8 mouse cellular contexts compared by ENCODE assay signal in genomic region chr14:79912610-79913009, GRCm38 (mm10).
DNase-seq lines count a peak whose midpoint lies in the region; ATAC-seq and TF ChIP-seq lines count a peak whose summit lies in the region.
"Had no signal": no experiment of that assay in that cellular context is flagged by ENCODE, and none has a peak within 500 bp of the region (broad histone marks: within the 10 kb centered on the region; RNA-seq: fewer than 3 reads in every experiment).

No protein-coding gene starts in this region.

- no peak for TF ChIP-seq POLR2A in limb, embryonic 14.5 days (IDR thresholded peaks at IDR 0.05; ENCODE audit: borderline replicate concordance, extremely low read depth, insufficient read depth, insufficient read length)

- no peak overlapping the region for H3K27ac ChIP-seq in midbrain, embryonic 10.5 days (replicated peaks)
- H3K27ac ChIP-seq in midbrain, embryonic 15.5 days, result no peak overlapping the region
- H3K27ac ChIP-seq in hindbrain, embryonic 14.5 days, result no peak overlapping the region
- no peak overlapping the region for H3K27ac ChIP-seq in limb, embryonic 14.5 days (replicated peaks; ENCODE audit: low read depth, low read length)

- no peak overlapping the region for H3K9ac ChIP-seq in midbrain, embryonic 15.5 days
- H3K9ac ChIP-seq in hindbrain, embryonic 14.5 days, result no peak overlapping the region
- H3K9ac ChIP-seq in limb, embryonic 14.5 days (ENCODE audit: low read depth, low read length, severe bottlenecking), result no peak overlapping the region

- no peak overlapping the region for H3K4me3 ChIP-seq in midbrain, embryonic 10.5 days
- H3K4me3 ChIP-seq in midbrain, embryonic 15.5 days, result no peak overlapping the region
- no peak overlapping the region for H3K4me3 ChIP-seq in hindbrain, embryonic 14.5 days (replicated peaks; ENCODE audit: low read length)
- H3K4me3 ChIP-seq in limb, embryonic 14.5 days (replicated peaks; ENCODE audit: low read length), result no peak overlapping the region
- H3K4me3 ChIP-seq: erythroblast, embryonic 14.5 days had no signal

- peaks cover 37% of the 10 kb centered on the region for H3K27me3 ChIP-seq in midbrain, embryonic 10.5 days (ENCODE audit: low read depth, poor library complexity, severe bottlenecking)
- H3K27me3 ChIP-seq in midbrain, embryonic 15.5 days (replicated peaks), result no peaks in the 10 kb centered on the region
- no peaks in the 10 kb centered on the region for H3K27me3 ChIP-seq in hindbrain, embryonic 14.5 days (ENCODE audit: control insufficient read depth, insufficient read depth, low read length)
- H3K27me3 ChIP-seq in limb, embryonic 14.5 days (ENCODE audit: control insufficient read depth, insufficient read depth, low read length), result no peaks in the 10 kb centered on the region

- H3K4me1 ChIP-seq in midbrain, embryonic 10.5 days, result peaks cover 20% of the 10 kb centered on the region
- peaks cover 9% of the 10 kb centered on the region for H3K4me1 ChIP-seq in midbrain, embryonic 15.5 days
- peaks cover 11% of the 10 kb centered on the region for H3K4me1 ChIP-seq in hindbrain, embryonic 14.5 days (replicated peaks; ENCODE audit: control insufficient read depth, insufficient read depth, low read length)
- no peaks in the 10 kb centered on the region for H3K4me1 ChIP-seq in limb, embryonic 14.5 days (ENCODE audit: control insufficient read depth, insufficient read depth, low read length)

- peak; percentile 64 for DNase-seq in midbrain, embryonic 10.5 days (ENCODE audit: low spot score)
- DNase-seq in adrenal gland, adult (ENCODE audit: inconsistent age in 2 of 2, low spot score in 1 of 2), result peak; percentile 9 to 54
- DNase-seq in cerebellum, postnatal 36 days, result peak; percentile 24 to 30
- peak; percentile 58 for DNase-seq in hindbrain, embryonic 14.5 days (ENCODE audit: low spot score)
- peak; percentile 11 for DNase-seq in limb, embryonic 14.5 days (ENCODE audit: low spot score)
- peak; percentile 32 to 43 for DNase-seq in right cerebral cortex, postnatal 36 days (ENCODE audit: low spot score in 2 of 2)

- no peak for ATAC-seq in midbrain, embryonic 15.5 days (replicated peaks)
- no peak for ATAC-seq in hindbrain, embryonic 14.5 days (ENCODE audit: low FRiP score)
- no peak for ATAC-seq in limb, embryonic 14.5 days (ENCODE audit: low FRiP score, low read depth)

- H3K9me3 ChIP-seq in midbrain, embryonic 10.5 days (replicated peaks), result no peaks in the 10 kb centered on the region
- H3K9me3 ChIP-seq in midbrain, embryonic 15.5 days, result no peaks in the 10 kb centered on the region
- H3K9me3 ChIP-seq in hindbrain, embryonic 14.5 days (ENCODE audit: control insufficient read depth, low read length), result no peaks in the 10 kb centered on the region
- H3K9me3 ChIP-seq in limb, embryonic 14.5 days (ENCODE audit: control insufficient read depth, low read length), result no peaks in the 10 kb centered on the region

- no peak overlapping the region for H3K4me2 ChIP-seq in midbrain, embryonic 15.5 days
- no peak overlapping the region for H3K4me2 ChIP-seq in hindbrain, embryonic 14.5 days (replicated peaks)
- H3K4me2 ChIP-seq in limb, embryonic 14.5 days (replicated peaks; ENCODE audit: low read depth, low read length, severe bottlenecking), result no peak overlapping the region

- WGBS in midbrain, embryonic 10.5 days, result 49% methylated on average over 4 of the region's 4 CpGs
- WGBS in midbrain, embryonic 15.5 days, result 30% methylated on average over 4 of the region's 4 CpGs
- WGBS in hindbrain, embryonic 14.5 days, result 35% methylated on average over 4 of the region's 4 CpGs
- 39% methylated on average over 4 of the region's 4 CpGs for WGBS in limb, embryonic 14.5 days

- H3K36me3 ChIP-seq in midbrain, embryonic 10.5 days, result no peaks in the 10 kb centered on the region
- no peaks in the 10 kb centered on the region for H3K36me3 ChIP-seq in midbrain, embryonic 15.5 days (replicated peaks)
- H3K36me3 ChIP-seq in hindbrain, embryonic 14.5 days (replicated peaks; ENCODE audit: control insufficient read depth, insufficient read depth), result no peaks in the 10 kb centered on the region
- H3K36me3 ChIP-seq in limb, embryonic 14.5 days (ENCODE audit: control insufficient read depth, insufficient read depth, low read length), result no peaks in the 10 kb centered on the region

Comparison
In these comparisons a context has a peak if more than half of its experiments do, and no peak if none do; other contexts are left out.
1. DNase-seq: peak in every context shown above with its lines; median percentile 64 in midbrain, embryonic 10.5 days; 58 in hindbrain, embryonic 14.5 days; 38 in right cerebral cortex, postnatal 36 days; 32 in adrenal gland, adult; 27 in cerebellum, postnatal 36 days; 11 in limb, embryonic 14.5 days.